Mouse (Mus musculus): ENCODE measurements at regions not wholly inside any gene's neighbourhood (a gene's known extent, or its start where the extent isn't known, plus 50 kb on each side); places are given as distances from the start of the nearest gene placed in this dataset.

DNA sequence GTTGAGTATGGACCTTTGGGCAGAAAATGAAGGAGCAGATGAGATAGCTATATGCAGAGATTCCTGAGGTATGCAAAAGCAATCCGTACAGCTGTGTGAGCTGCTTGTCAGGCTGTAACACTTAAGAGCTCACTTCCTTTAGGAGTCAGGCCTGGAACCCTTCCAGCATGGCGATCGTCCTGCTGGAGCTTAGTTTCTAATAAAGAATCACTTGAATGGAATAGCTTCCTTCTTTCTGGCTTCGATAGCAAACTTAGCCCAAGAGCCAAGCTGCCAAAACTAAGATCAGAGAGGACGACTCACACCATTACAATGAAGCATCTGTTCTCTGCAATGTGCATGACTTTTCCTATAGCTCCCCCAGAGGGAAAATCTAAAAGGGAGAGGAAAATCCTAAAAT, 253.4 kb upstream of the Amot start:
- H3K36me3 ChIP-seq (replicated peaks) = no peaks in the 10 kb centered on the region
- H3K4me1 ChIP-seq = no peaks in the 10 kb centered on the region
- H3K27me3 ChIP-seq (replicated peaks; ENCODE audit: low read depth, poor library complexity, severe bottlenecking) = no peaks in the 10 kb centered on the region
- peak; percentile 7 for DNase-seq (ENCODE audit: low spot score)
- WGBS = 48% methylated on average over 5 of the region's 5 CpGs
- H3K27ac ChIP-seq (replicated peaks) = no peak overlapping the region
- no peaks in the 10 kb centered on the region for H3K9me3 ChIP-seq
- no peak overlapping the region for H3K4me3 ChIP-seq

DNA sequence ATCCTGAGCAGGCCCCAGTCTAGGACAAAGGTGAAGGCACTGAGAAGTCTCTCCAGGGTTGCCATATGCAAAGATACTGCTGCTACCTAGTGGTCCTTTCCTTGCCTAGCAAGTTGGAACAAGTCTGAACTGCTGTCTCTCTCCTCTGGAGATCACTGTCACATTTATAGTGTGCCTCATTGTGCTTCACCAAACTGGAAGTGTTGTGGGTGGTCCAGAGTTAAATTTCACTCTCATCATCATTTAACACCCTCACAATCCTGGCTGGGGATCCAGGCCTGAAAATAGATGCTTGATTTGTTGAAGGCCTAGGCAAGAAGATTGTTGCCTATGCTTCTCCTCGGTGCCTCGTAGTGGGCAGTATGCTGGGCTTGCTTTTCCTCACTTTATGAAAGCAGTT, 248.4 kb upstream of the Amot start:
- Histone ChIP-seq H3K9me3 (no peaks in the 10 kb centered on the region), H3K36me3 (replicated peaks) (no peaks in the 10 kb centered on the region), H3K27ac (replicated peaks) (no peak overlapping the region), H3K4me3 (no peak overlapping the region), H3K4me1 (no peaks in the 10 kb centered on the region), H3K27me3 (replicated peaks; ENCODE audit: low read depth, poor library complexity, severe bottlenecking) (no peaks in the 10 kb centered on the region)
- no peak for DNase-seq (ENCODE audit: low spot score)
- 90% methylated on average over 2 of the region's 2 CpGs for WGBS
